Mouse (Mus musculus) v-Abl transformed pro-B cells (cell line): ENCODE results near the gene Tnrc6c.

Source experiments
- in situ Hi-C, 2 experiments: fragments of 400-800 bp; cut with MboI; formaldehyde crosslinking; loops; one replicate each; pipeline ENCODE4 v1.15.1; 2025; ENCODE audit not compliant: unreplicated experiment in 2 of 2

Tnrc6c gene

DNA sequence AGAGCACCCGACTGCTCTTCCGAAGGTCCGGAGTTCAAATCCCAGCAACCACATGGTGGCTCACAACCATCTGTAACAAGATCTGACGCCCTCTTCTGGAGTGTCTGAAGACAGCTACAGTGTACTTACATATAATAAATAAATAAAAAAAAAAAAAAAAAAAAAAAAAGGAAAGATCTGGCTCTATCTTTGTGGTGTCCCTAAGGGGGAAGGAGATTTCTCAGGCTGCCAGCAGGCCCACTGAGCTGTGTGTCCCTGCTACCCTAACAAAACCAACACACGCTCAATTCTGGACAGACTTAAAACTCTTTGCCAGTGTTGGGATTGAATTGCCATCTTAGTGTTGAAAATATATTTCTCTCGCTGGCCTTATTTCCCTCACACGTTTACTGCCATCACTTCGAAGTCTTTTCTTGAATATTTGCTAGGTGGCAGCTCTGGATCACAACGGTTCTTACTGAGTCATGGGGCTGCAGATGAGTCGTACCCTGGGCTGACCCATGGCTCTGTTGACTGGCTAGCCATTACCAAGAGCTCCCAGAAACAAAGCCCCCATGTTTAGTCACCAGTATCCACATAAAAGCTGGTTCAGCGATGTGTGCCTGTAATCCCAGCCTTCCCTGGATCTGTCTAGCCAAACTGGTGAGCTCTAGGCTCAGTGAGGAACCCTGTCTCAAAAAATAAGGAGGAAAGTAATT lies 23.1 kb upstream of the Tnrc6c start:
- in situ Hi-C loops: no loop called here

DNA sequence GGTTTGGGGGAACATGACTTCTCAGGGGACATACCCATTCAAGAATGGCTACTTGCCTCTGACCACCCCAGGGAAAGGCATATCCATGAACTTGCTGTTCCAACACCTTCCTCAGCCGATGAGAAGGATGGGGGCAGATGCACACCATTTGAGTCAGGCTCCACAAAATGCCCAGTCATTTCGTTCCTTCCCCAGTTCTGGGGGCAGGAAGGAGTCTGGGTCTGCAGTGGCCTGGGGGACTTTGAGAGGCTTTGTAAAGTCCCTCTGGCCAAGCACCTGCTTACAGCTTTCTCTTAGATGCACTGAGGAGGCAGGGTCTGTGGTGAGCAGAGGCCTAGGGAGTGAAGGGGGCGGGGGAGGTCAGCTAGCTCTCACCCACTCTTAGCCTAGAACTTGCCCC lies 20.8 kb upstream of the Tnrc6c start:
- in situ Hi-C loops: no loop called here

DNA sequence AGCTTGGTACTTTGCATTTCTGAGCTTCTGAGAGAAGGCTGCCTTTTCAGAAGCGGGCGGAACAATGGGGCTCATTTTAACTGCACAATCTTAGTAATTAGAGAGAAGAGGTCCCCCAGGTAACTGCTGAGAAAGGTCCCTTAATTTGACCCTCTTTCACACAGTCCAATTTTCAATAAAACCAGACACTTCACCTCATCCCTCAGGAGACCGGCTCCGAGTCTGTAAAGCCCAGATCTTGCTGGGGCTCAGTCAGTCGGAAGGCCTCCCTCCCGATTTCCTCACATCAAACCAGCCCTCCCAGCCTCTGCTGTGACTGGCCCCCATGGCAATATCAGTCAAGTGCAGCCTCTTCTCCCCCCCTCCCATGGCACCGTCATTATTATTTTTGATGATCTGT lies 15.7 kb upstream of the Tnrc6c start:
- in situ Hi-C loops: no loop called here

DNA sequence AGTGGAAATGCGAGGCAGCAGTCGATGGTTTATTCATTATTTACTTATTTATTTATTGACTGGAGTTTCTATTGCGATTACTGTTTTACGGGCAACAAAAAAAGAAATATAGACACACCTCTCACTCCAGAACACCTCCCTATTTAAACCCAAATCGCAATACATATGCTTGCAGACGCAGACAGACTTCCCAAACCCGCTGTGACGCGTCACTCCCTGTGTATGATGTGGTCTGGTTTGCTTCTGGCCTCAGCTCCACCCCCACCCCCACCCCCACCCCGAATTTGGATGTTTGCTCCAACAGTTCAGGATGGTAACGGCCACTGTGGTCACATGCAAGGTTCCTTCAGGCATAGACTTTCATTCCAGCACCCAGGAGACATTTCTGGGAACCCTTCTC lies 15.3 kb upstream of the Tnrc6c start:
- in situ Hi-C loops: no loop called here

DNA sequence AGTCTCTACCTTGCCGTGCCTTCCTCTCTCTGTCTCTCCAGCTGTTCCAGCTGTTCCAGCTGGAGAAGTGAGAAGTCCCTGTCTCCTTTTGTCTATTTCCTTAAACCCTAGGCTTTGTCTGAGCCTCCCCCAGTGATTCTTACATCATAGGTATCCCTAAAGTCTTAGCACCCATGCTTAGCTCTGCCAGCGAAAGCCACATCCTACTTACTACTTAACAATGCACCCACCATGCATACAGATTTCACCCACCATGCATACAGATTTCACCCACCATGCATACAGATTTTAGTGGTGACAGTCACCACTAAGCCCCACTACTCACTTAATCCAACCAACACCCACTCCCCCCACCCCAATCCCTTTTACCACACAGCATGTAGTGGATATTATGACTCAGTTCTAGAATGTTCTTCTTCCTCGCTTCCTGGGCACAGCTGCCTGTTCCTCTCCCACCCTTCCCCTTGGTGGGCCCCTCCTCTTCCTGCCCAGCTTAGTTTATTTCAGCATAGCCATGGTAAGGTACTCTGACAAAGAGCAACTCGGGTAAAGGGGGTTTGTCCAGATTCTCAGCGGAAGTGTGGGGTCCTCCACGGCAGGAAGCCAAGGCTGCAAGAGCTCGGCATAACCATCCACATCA lies 14.6 kb upstream of the Tnrc6c start:
- in situ Hi-C loops: no loop called here

DNA sequence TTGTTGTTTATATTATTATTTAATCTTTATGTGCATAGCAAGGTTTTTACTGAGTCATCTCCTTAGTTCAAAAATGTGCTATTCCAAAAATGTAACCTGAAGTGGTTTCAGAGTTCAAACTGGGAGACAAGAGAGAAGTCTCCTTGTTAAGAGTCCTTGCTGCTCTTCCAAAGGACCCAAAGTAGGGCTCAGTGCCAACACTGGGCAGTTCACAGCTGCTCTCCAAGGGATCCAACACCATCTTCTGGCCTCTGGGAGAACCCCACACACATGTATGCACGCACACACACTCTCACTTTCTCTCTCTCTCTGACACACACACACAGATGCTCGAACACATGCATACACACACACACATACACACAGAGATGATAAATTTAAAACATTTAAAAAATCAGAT lies 11.9 kb upstream of the Tnrc6c start:
- in situ Hi-C loops: no loop called here

DNA sequence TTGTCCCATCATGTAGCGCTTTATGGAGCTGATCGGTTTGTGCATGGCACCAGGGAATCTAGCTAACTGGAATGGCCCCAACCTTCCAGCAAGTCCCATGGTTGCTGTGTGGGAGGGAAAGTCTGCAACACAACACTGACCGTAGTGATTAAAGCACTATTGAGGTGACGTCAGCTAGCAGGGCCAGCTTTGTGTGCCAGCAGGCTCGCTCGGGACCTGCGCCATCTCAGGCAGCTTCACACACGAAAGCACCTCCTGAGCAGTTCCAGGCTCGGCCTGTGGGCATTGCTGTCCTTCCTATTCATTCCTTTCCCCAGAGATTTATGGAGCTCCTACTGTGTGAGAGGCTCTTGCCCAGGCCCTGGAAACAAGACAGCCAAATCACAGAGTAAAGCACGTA lies 10.8 kb upstream of the Tnrc6c start:
- in situ Hi-C loops: no loop called here

DNA sequence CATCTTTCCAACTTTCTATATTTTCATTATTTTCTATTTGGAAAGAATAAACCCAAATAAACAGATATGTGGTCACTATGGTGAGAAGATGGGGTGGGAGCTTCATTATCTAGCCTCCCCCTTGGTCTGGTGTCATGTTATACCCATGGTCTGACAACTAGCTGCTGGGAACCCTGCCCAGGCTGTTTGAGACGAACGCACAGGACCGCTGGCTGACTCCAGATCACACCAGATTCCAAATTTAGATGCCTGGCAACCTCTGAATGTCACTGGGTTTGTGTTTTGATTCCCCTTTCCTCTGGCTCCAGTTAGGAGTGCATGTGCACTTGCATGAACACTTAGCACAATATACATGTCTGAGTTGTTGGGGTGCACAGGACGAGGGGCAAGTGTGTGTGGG lies 7.3 kb upstream of the Tnrc6c start:
- in situ Hi-C loops: no loop called here

DNA sequence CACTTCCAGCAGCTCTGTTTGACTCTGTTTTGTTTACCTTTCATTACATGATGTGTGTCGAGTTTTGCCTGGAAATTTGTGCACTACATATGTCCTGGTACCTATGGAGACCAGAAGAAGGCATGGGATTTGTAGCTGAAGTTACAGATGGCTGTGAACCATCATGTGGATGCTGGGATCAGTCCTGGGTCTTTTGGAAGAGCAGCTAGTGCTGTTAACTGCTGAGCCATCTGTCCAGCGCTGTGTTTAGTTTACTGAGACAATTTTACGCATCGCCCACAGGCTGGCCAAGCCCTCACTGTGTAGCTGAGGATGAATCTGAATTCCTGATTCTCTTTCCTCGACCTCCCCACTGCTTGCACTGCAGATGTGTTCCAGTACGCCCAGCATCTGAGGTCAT lies 6.1 kb upstream of the Tnrc6c start:
- in situ Hi-C loops: no loop called here

DNA sequence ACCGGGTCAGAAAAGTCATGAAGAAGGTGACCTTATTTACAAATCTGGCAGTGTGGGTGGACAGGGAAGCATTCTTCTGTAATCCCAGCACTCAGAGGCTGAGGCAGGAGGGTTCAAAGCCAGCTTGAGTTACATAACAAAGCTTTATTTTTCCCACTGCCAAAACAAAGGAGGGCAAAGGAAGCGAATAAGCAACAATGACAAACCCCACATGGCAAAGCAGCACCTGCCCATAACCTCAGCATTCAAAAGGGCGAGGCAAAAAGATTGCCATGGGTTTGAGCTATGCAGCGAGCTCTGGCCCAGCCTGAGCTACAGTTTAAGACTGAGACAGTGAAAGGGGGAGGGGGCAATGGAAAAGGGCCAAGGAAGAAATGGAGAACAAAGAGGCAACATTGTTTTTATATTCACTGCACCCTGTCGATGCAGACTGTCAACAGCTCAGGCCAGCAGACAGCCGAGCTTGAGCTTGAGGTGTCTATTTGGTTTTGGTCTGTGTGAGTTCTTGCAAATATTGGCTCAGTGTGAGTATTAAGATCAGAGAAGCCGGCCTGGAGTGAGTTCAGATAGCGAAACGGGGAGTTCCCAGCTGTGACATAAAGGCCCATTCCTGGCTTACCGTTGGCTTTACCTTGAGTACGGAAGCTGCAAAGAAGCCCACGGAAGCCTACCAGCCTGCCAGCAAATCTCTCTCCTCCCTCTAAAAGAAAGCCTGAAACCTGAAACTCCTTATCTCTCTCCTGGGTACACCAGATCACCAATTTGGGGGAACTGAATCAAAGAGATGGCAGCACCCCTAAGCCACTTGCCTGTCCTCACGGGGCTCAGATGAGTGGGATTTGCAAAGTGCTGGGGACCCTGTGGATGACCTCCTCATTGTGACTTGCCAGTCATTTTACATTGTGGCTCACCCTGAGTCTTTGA lies 3.1 kb upstream of the Tnrc6c start:
- in situ Hi-C loops: no loop called here

DNA sequence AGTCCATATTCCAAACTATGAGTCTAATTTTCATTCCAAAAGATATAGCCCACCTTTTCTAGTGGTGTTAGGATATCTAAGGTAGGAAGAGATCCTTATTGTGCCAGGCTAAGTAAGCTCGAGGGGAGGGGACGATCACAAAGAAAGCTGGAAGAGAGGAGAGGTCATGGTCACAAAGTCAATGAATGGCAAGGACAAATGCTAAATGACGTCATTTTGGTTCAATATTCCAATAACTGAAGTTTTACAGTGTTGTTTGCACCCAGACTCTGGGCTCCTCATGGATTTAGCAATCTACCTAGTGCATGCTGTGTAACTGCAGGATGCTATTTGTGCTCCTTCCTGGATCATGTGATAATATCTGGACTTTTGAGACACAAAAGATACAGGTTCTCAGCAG lies 1.2 kb upstream of the Tnrc6c start:
- in situ Hi-C loops: no loop called here

DNA sequence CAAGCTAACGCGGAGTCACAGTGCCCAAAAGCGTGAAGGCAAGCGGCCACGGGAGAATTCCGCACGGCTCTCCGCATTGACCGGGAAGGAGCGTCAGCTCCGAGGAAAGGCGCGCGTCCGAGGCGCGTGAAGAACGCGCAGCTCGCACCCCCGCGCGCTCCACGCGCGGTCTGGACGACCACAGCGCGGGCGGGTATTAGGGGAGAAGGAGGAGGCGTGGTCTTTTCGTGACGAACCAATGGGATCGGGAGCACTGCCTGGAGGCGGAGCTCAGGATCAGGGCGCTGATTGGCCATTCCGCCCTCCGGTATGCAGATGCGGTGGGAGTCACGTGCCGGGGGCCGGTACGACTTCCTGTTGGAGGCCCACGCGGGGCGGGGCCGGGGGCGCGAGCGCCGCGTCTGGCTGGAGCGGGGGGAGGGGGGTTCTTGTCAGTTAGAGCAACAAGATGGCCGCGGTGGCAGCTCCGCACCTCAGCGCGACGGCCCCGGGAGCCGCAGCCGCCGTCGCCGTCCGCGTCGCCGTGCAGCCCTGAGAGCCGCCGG lies 363 bp downstream of the Tnrc6c start:
- in situ Hi-C loops: no loop called here

DNA sequence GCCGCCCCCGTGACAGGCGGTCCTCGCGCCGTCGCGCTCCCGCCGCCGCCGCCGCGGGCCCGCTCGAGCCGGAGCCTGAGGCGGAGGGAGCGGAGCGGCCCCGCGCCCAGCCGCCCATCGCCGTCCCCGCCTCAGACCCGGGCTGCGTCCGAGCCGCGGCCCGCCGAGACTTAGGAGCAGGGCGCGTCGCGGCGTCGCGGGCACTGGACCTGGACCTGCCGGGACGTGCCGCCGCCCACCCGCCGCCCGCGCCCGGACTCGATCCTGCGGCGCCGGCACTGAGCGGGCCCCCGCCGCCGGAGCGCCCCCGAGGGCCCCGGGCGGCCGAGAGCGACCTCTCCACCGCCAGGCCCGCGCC lies 824 bp downstream of the Tnrc6c start:
- in situ Hi-C loops: no loop called here

DNA sequence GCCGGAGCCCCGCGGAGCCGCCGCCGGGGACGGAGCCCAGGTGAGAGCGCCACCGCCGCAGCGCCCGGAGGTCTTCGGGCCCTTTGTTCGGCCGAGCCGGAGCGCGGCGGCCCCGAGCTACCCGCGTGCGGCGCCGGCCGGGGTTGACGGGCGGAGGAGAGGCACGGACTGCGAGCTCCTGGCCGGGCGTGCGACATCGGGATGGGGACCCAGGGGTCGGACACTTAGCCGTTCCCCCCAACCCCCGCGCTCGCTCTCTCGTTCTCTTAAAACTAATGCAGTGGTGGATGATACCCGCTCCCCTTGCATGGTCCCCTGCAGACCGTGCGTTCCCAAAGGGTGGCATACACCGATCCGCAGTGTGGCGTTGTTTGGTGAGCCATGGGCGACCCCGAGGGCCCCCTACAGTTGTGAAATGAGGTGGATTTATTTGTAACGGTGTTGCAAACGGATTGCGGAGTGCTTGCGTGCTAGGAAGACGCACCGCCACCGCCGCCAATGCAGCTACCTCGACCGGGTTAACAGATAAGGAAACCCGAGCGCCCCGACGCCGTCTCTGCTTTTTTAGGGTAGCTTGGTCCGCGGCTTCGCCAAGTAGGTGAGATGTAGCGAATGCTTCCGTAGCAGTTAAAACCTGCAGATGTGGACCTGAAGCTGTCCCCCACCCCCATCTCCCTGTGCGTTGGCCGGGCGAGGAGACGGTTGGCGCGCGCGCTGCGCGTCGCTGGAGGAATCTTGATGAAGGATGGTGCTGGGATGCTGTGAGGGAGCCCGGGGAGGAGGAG lies 1.4 kb downstream of the Tnrc6c start:
- in situ Hi-C loops: no loop called here

DNA sequence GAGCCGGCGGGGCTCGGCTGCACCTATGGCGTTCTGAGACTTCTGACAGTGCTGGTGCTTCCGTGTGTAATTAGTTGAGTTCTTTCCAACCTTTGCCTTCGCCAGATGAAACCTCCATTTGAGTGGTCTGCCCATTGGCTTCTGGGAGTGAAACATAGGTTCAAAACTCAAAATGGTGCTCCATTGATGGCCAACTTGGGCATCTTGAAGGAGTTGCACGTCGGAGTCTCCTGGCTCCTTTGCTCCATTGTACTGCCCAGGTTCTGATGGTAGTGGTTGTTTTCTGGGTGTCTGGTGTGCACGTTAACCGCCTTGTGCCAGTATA lies 1.9 kb downstream of the Tnrc6c start:
- in situ Hi-C loops: no loop called here

DNA sequence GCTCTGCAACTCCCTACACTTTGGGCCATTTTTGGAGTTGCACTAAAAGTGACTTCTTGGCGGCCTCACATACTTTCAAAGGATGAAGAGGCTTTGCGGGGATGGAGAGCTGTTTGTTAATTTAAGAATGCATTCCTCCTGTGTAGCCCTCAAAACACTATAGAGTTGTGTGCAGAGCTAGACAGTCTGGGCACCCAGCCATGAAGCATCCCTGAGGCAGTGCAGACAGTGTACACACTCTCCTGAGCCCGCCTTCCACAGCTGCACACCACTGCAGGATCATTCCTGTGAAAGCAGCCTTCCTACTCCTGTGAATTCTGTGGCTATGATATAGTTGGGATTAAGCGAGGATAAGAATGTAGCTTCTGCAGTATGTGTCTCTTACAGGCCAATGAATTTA lies 4.9 kb downstream of the Tnrc6c start:
- in situ Hi-C loops: no loop called here

DNA sequence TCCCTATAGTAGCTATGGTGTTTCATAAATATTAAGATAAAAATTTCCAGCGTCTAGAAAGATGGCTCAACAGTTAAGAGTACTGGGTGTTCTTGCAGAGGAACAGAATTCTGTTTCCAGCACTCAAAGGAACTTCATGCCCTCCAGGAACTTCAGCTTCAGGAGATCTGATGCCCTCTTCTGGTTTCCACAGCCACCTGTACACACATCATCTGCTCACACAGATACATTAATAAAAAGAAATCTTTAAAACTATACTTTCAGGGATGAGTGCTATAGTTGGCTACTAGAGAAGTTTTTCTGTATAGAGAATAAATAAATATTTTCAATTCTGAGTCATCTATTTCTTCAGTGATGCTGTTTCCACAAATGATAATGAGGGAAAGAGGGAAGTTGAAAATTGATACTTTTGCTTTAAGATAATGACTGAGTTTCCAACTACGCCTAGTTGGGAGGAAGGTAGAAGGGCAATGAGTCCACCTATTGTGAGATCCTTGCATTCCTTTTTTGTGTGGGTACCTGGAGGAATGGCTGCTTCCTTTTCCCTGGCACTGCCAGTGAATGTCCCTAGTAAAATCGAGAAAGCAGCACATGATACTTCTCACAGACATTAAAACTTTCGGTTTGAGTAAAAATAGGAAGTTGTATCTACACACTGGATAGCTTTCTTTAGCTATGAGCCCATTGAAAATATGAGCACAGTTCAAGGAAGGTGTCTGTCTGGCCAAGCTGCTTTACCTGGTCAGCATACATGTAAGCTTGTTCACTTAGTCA lies 9.1 kb downstream of the Tnrc6c start:
- in situ Hi-C loops: no loop called here

DNA sequence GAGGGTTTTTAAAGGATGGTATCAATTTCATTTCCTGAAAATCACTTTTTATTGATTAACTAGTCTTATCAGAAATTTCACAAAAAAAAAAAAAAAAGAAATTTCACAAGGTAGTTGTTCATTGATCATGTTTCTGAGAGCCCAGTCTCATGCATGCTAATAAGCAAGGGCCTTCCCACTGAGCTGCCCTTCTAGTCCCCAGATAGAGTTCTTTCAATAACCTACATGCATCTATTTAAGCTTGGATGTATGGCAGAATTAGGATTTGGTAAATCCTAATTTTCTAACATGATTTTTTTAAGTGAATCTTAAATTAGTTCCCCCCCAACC lies 9.7 kb downstream of the Tnrc6c start:
- in situ Hi-C loops: no loop called here

DNA sequence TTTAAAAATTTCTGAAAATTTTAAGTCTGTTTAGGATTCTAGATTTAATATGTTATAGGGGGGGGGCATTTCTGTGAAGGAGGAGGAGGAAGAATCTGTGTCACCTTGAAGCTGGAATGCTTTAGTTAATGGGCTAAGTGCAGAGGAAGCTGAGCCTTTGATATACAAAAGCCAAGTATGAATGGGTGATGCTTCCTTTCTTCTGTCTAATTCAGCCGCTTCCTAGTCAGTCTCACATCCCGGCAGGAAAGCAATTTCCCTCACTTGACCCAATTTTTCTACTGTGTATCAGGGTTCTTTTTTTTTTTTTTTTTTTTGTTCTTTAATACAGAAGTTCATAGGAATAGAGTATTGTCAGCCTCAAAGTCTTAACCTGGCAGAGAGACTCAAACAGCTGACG lies 11.1 kb downstream of the Tnrc6c start:
- in situ Hi-C loops: no loop called here

DNA sequence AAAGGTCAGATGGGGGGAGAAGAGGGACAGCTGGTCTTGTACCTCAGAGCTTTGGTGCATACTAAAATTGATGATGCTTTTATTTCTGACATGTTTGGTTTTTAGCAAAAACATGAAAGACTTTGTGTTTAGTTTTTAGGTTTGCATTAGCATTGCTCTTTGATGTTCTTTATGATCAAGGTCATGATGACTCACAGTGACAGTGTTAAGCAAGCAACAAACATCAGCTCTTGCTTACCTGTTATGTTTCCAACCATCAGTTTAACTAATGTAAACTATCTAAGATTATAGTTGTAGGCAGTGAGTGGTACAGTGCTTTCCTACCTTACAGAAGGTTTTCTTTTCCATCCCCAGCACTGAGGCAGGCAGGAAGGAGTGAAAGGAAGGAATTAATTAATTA lies 12.5 kb downstream of the Tnrc6c start:
- in situ Hi-C loops: no loop called here
